Mouse (Mus musculus): ENCODE results near the gene Hsf5. TPM values are rescaled to one million over a fixed set of nuclear protein-coding genes. Genes with fewer than 3 reads are reported as not detected.

The Hsf5 gene
- total RNA-seq, 1 experiment from 2014 or later = not detected

- ATAC-seq (replicated peaks; ENCODE audit: insufficient number of reproducible peaks, low FRiP score, low TSS enrichment, poor library complexity, severe bottlenecking) = no peak
Measured at GRCm38 (mm10) chr11:87587211-87587874, 29.6 kb upstream of the Hsf5 start.

GRCm38 (mm10) chr11:87589605-87590004 is 27.4 kb upstream of the Hsf5 start:
- no peak for ATAC-seq (replicated peaks; ENCODE audit: insufficient number of reproducible peaks, low FRiP score, low TSS enrichment, poor library complexity, severe bottlenecking)

- no peak for ATAC-seq (replicated peaks; ENCODE audit: insufficient number of reproducible peaks, low FRiP score, low TSS enrichment, poor library complexity, severe bottlenecking)
Measured at GRCm38 (mm10) chr11:87590841-87591525, 26.0 kb upstream of the Hsf5 start.

- peak; percentile 91 for ATAC-seq (replicated peaks; ENCODE audit: insufficient number of reproducible peaks, low FRiP score, low TSS enrichment, poor library complexity, severe bottlenecking)
Measured at GRCm38 (mm10) chr11:87591526-87592353, 25.2 kb upstream of the Hsf5 start, which contains the start of gene Mtmr4. Gene Mtmr4, plus strand, starts transcription at chr11:87592162.

- ATAC-seq (replicated peaks; ENCODE audit: insufficient number of reproducible peaks, low FRiP score, low TSS enrichment, poor library complexity, severe bottlenecking) = no peak
Measured at GRCm38 (mm10) chr11:87592354-87592695, 24.6 kb upstream of the Hsf5 start.

GRCm38 (mm10) chr11:87592713-87593598 is 24.0 kb upstream of the Hsf5 start:
- no peak for ATAC-seq (replicated peaks; ENCODE audit: insufficient number of reproducible peaks, low FRiP score, low TSS enrichment, poor library complexity, severe bottlenecking)

- no peak for ATAC-seq (replicated peaks; ENCODE audit: insufficient number of reproducible peaks, low FRiP score, low TSS enrichment, poor library complexity, severe bottlenecking)
Measured at GRCm38 (mm10) chr11:87595327-87595841, 21.6 kb upstream of the Hsf5 start.

- ATAC-seq (replicated peaks; ENCODE audit: insufficient number of reproducible peaks, low FRiP score, low TSS enrichment, poor library complexity, severe bottlenecking) = no peak
Measured at GRCm38 (mm10) chr11:87595976-87596375, 21.0 kb upstream of the Hsf5 start.

GRCm38 (mm10) chr11:87596492-87596891 is 20.5 kb upstream of the Hsf5 start:
- ATAC-seq (replicated peaks; ENCODE audit: insufficient number of reproducible peaks, low FRiP score, low TSS enrichment, poor library complexity, severe bottlenecking) = no peak

GRCm38 (mm10) chr11:87597061-87597460 is 19.9 kb upstream of the Hsf5 start:
- ATAC-seq (replicated peaks; ENCODE audit: insufficient number of reproducible peaks, low FRiP score, low TSS enrichment, poor library complexity, severe bottlenecking) = no peak

- ATAC-seq (replicated peaks; ENCODE audit: insufficient number of reproducible peaks, low FRiP score, low TSS enrichment, poor library complexity, severe bottlenecking) = no peak
Measured at GRCm38 (mm10) chr11:87599395-87600089, 17.4 kb upstream of the Hsf5 start.

- no peak for ATAC-seq (replicated peaks; ENCODE audit: insufficient number of reproducible peaks, low FRiP score, low TSS enrichment, poor library complexity, severe bottlenecking)
Measured at GRCm38 (mm10) chr11:87600322-87600853, 16.6 kb upstream of the Hsf5 start.

GRCm38 (mm10) chr11:87602234-87602633 is 14.7 kb upstream of the Hsf5 start:
- ATAC-seq (replicated peaks; ENCODE audit: insufficient number of reproducible peaks, low FRiP score, low TSS enrichment, poor library complexity, severe bottlenecking) = no peak

- ATAC-seq (replicated peaks; ENCODE audit: insufficient number of reproducible peaks, low FRiP score, low TSS enrichment, poor library complexity, severe bottlenecking) = no peak
Measured at GRCm38 (mm10) chr11:87603571-87603970, 13.4 kb upstream of the Hsf5 start.

- ATAC-seq (replicated peaks; ENCODE audit: insufficient number of reproducible peaks, low FRiP score, low TSS enrichment, poor library complexity, severe bottlenecking) = no peak
Measured at GRCm38 (mm10) chr11:87609264-87609663, 7.7 kb upstream of the Hsf5 start.

- ATAC-seq (replicated peaks; ENCODE audit: insufficient number of reproducible peaks, low FRiP score, low TSS enrichment, poor library complexity, severe bottlenecking) = no peak
Measured at GRCm38 (mm10) chr11:87611547-87611946, 5.4 kb upstream of the Hsf5 start.

GRCm38 (mm10) chr11:87613972-87614371 is 3.0 kb upstream of the Hsf5 start:
- no peak for ATAC-seq (replicated peaks; ENCODE audit: insufficient number of reproducible peaks, low FRiP score, low TSS enrichment, poor library complexity, severe bottlenecking)

- no peak for ATAC-seq (replicated peaks; ENCODE audit: insufficient number of reproducible peaks, low FRiP score, low TSS enrichment, poor library complexity, severe bottlenecking)
Measured at GRCm38 (mm10) chr11:87615551-87615950, 1.4 kb upstream of the Hsf5 start.

All from monocyte, adult 5-6 weeks (primary cell).